Mouse (Mus musculus) embryonic facial prominence, embryonic 11.5 days (tissue): ENCODE data around the gene Apom. TPM values are rescaled to one million over a fixed set of nuclear protein-coding genes. Genes with fewer than 3 reads are reported as not detected.

Source experiments
- ATAC-seq: fragments of 200-750 bp; cut with Nextera tagmentation; replicated peaks from 2 replicates; pipeline ENCODE4 v1.8.0; 2017; ENCODE audit warnings: low read depth; ENCODE audit not compliant: insufficient number of reproducible peaks, low FRiP score, low TSS enrichment
- DNase-seq: peaks from one replicate; pipeline ENCODE4 v3.0.0-alpha.2; 2015; ENCODE audit warnings: low spot score
- H3K27ac ChIP-seq: fragments of 300-500 bp; sonication (generic); replicated peaks from 2 replicates; pipeline ENCODE4 v1.5.1; 2014; ENCODE audit warnings: mild to moderate bottlenecking, low read depth, low read length, control low read depth
- H3K27me3 ChIP-seq: fragments of 300-500 bp; sonication (generic); 2 replicates; pipeline ENCODE4 v1.6.1; 2014; ENCODE audit warnings: mild to moderate bottlenecking, low read length, moderate library complexity, mixed read lengths; ENCODE audit not compliant: control insufficient read depth, insufficient read depth
- H3K36me3 ChIP-seq: fragments of 300-500 bp; sonication (generic); replicated peaks from 2 replicates; pipeline ENCODE4 v1.6.1; 2014; ENCODE audit warnings: low read depth, mild to moderate bottlenecking, low read length, moderate library complexity, mixed read lengths; ENCODE audit not compliant: control insufficient read depth, insufficient read depth
- H3K4me1 ChIP-seq: fragments of 300-500 bp; sonication (generic); 2 replicates; pipeline ENCODE4 v1.6.1; 2014; ENCODE audit warnings: low read length, mixed read lengths; ENCODE audit not compliant: control insufficient read depth, insufficient read depth
- H3K4me2 ChIP-seq: fragments of 300-500 bp; sonication (generic); 2 replicates; pipeline ENCODE4 v1.6.1; 2014; ENCODE audit warnings: low read depth, mild to moderate bottlenecking, control low read depth, low read length, moderate library complexity
- H3K4me3 ChIP-seq: fragments of 300-500 bp; sonication (generic); 2 replicates; pipeline ENCODE4 v1.5.1; 2014; ENCODE audit warnings: low read depth, low read length, control low read depth
- H3K9ac ChIP-seq: fragments of 300-500 bp; sonication (generic); replicated peaks from 2 replicates; pipeline ENCODE4 v1.6.1; 2014; ENCODE audit warnings: mild to moderate bottlenecking, control low read depth, low read length
- H3K9me3 ChIP-seq: fragments of 300-500 bp; sonication (generic); replicated peaks from 2 replicates; pipeline ENCODE4 v1.6.1; 2016; ENCODE audit warnings: mild to moderate bottlenecking, low read length, inconsistent platforms, mixed read lengths; ENCODE audit not compliant: control insufficient read depth
- WGBS: fragments of 180-500 bp; shearing (Covaris S2); extraction: QIAGEN DNeasy Blood & Tissue Kit; methylation state at CpG from one replicate; pipeline ENCODE4 v1.1.7; 2014; 5-methylcytosine and 5-hydroxymethylcytosine counted together
- polyA plus RNA-seq: library from polyadenylated mRNA; unstranded; fragments of >200 nt; fragmentation: Nextera tagmentation; extraction: Ambion mirVana; gene quantifications from 2 replicates; pipeline ENCODE4 v1.2.1, GENCODE M21; 2014

Apom gene
- polyA plus RNA-seq, 1 experiment from 2014 or later = 0.49 TPM

DNA sequence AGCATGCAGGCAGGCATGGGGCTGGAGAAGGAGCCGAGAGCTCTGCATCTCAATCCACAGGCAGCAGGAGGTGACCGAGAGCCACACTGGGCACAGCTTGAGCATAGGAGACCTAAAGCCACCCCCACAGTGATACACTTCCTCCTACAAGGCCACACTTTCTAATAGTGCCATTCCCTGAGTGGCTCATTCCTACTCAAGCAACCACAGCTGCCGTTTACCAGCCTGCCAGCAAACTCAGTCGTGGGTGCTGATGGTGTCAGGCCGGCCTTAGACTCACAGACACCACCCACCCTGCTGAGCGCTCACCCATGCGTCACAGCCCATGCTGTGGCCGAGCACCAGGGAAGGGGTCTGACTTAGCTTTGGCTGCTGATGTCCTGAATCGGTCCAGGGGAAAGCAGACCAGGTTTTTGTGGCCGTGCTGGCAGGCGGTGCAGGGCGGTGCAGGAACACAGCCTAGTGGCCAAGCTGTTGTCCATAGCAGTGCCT is 34.6 kb downstream of the Apom start:
- 83% methylated on average over 12 of the region's 12 CpGs for WGBS
- Histone ChIP-seq H3K4me1 (no peaks in the 10 kb centered on the region), H3K9me3 (no peaks in the 10 kb centered on the region), H3K27ac (no peak overlapping the region), H3K4me2 (no peak overlapping the region), H3K4me3 (no peak overlapping the region), H3K9ac (no peak overlapping the region), H3K27me3 (no peaks in the 10 kb centered on the region), H3K36me3 (peaks cover 9% of the 10 kb centered on the region)
- no peak for ATAC-seq
- no peak for DNase-seq

DNA sequence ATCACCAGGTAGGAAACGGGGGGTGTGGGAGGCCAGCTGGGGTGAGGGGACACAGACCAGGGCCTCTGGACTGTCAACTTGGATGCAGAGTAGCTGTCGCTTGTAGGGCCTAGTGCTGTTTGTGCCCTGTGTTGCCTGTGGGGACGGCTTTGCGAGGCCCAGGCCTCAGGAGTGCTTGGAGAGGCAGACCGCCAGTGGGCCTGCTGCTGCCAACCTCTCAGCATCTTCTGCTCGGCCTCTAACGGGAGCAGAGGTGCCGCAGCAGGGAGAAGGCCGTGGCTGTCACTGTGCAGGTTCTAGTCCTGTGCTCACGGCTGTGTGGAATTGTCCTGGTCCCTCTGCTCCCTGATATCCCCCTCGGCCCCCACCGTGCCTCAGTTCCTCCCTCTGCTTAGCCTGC is 35.3 kb downstream of the Apom start:
- Histone ChIP-seq H3K4me2 (no peak overlapping the region), H3K9ac (no peak overlapping the region), H3K9me3 (no peaks in the 10 kb centered on the region), H3K27me3 (no peaks in the 10 kb centered on the region), H3K4me3 (no peak overlapping the region), H3K4me1 (no peaks in the 10 kb centered on the region), H3K27ac (no peak overlapping the region), H3K36me3 (peaks cover 9% of the 10 kb centered on the region)
- ATAC-seq (no peak), DNase-seq (no peak)
- 86% methylated on average over 12 of the region's 12 CpGs for WGBS

- no peak overlapping the region for H3K9ac ChIP-seq
- no peak overlapping the region for H3K27ac ChIP-seq
- no peak overlapping the region for H3K4me2 ChIP-seq
- H3K36me3 ChIP-seq = peaks cover 7% of the 10 kb centered on the region
- DNase-seq (no peak), ATAC-seq (no peak)
- no peaks in the 10 kb centered on the region for H3K27me3 ChIP-seq
- no peak overlapping the region for H3K4me3 ChIP-seq
- no peaks in the 10 kb centered on the region for H3K9me3 ChIP-seq
- 93% methylated on average over 15 of the region's 15 CpGs for WGBS
- peaks cover 3% of the 10 kb centered on the region for H3K4me1 ChIP-seq
These were observed 37.1 kb downstream of the Apom start for GRCm38 (mm10) chr17:35094475-35095365.

- Histone ChIP-seq H3K36me3 (peaks cover 5% of the 10 kb centered on the region), H3K4me2 (no peak overlapping the region), H3K4me1 (peaks cover 3% of the 10 kb centered on the region), H3K9ac (no peak overlapping the region), H3K4me3 (no peak overlapping the region), H3K27me3 (no peaks in the 10 kb centered on the region), H3K27ac (no peak overlapping the region), H3K9me3 (no peaks in the 10 kb centered on the region)
- 88% methylated on average over 14 of the region's 14 CpGs for WGBS
- DNase-seq = no peak
- ATAC-seq = no peak
These were observed 39.2 kb downstream of the Apom start for GRCm38 (mm10) chr17:35092403-35093198.

DNA sequence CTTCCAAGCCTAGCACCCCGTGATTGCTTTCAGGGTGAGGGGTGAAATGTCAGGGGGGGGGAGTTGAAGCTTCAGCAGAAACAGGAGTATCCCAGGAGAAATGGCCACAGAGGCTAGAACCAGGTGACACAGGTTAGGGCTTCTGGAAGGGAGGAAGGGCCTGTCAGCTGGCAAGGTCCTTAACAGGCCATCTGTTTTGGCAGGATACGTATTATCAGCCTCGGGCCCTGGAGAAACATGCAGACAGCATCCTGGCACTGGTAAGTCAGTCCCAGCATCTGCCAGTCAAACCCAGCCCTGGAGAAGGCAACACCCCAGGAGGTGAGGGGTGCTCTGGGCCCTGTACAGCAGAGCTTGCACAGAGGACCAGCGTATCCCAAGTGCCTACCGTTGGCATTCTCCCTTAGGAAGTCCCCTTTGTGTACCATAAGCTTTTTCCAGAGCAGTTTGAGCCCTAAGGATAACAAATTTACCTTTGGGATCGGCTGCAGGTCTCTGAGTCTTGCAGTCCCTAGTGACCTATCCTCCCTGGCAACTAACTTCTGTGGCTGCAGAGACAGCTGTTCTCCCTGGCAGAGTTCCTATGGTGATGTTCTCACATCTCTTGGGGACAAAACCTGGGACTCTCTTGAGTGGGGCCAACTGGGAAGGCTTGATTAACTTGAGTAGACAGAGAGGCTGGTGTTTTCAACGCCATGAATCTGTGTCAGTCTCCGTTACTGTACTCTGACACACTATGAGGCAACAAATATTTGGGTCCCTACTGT is 41.5 kb downstream of the Apom start:
- no peaks in the 10 kb centered on the region for H3K9me3 ChIP-seq
- peaks cover 3% of the 10 kb centered on the region; the same call in 1 of the 2 replicates for H3K36me3 ChIP-seq
- peak overlapping the region; percentile 88 for H3K9ac ChIP-seq
- ATAC-seq = no peak
- DNase-seq = no peak
- H3K27ac ChIP-seq = no peak overlapping the region
- peaks cover 3% of the 10 kb centered on the region for H3K4me1 ChIP-seq
- peak overlapping the region; percentile 47 for H3K4me2 ChIP-seq
- H3K4me3 ChIP-seq = peak overlapping the region; percentile 44
- no peaks in the 10 kb centered on the region for H3K27me3 ChIP-seq
- 70% methylated on average over 8 of the region's 8 CpGs for WGBS

GRCm38 (mm10) chr17:35088825-35089644 is 42.8 kb downstream of the Apom start, which contains the start of gene Abhd16a:
Gene Abhd16a, plus strand, starts transcription at chr17:35089263.
- ATAC-seq (peak; percentile 96), DNase-seq (peak; percentile 96)
- no peaks in the 10 kb centered on the region for H3K9me3 ChIP-seq
- H3K27me3 ChIP-seq = no peaks in the 10 kb centered on the region
- peak within 1 kb of the TSS; percentile 88 for H3K9ac ChIP-seq
- 3% methylated on average over 63 of the region's 67 CpGs for WGBS
- peaks cover 3% of the 10 kb centered on the region for H3K4me1 ChIP-seq
- H3K36me3 ChIP-seq = 0 out of 2 replicates have a peak, but pooled peaks cover 3% of the 10 kb centered on the region
- peak within 1 kb of the TSS; percentile 87 for H3K27ac ChIP-seq
- peak within 1 kb of the TSS; percentile 47 for H3K4me2 ChIP-seq
- peak within 1 kb of the TSS; percentile 44 for H3K4me3 ChIP-seq

- WGBS = 51% methylated on average over 2 of the region's 2 CpGs
- ATAC-seq (no peak), DNase-seq (no peak)
- H3K27ac ChIP-seq = no peak overlapping the region
- H3K4me1 ChIP-seq = peaks cover 3% of the 10 kb centered on the region
- no peak overlapping the region for H3K4me3 ChIP-seq
- no peaks in the 10 kb centered on the region for H3K9me3 ChIP-seq
- no peak overlapping the region for H3K9ac ChIP-seq
- 0 out of 2 replicates have a peak, but pooled peaks cover 3% of the 10 kb centered on the region for H3K36me3 ChIP-seq
- no peak overlapping the region for H3K4me2 ChIP-seq
- H3K27me3 ChIP-seq = no peaks in the 10 kb centered on the region
These were observed 43.7 kb downstream of the Apom start for GRCm38 (mm10) chr17:35088151-35088550.
